Mouse (Mus musculus): ENCODE results near the gene Babam2. TPM values are rescaled to one million over a fixed set of nuclear protein-coding genes. Genes with fewer than 3 reads are reported as not detected.

Babam2 gene
- total RNA-seq, 1 experiment = 33.9 TPM

DNA sequence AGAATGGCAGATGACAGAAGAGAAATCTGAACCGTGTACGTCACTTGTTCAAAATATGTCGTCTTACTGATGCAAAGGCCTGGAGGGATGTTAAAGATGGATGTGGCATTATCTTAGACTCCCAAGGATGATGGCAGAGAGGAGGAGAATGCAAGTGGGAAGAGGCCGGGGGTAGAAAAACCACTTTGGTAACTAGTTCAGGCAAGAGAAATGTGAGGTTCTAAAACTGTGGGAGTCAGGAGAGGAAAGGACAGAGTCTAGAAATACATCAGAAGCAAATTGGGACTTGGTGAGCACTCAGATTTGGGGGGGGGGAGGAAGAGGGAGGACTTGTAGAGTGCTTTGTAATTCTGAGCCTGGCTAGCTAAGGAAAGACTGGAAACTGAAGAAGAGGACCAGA lies 340.1 kb downstream of the Babam2 start:
- Histone ChIP-seq H3K36me3 (ENCODE audit: control insufficient read depth, insufficient read depth, low read length, poor library complexity, severe bottlenecking) (no peaks in the 10 kb centered on the region), H3K27ac (ENCODE audit: insufficient read depth, low read depth, low read length, poor library complexity, severe bottlenecking) (no peak overlapping the region), H3K4me1 (ENCODE audit: control insufficient read depth in 2 of 2, insufficient read depth in 2 of 2, low read length in 2 of 2, poor library complexity in 1 of 2) (0 out of 4 replicates have a peak, but pooled peaks cover 0 to 3% of the 10 kb centered on the region in 2 experiments), H3K4me3 (ENCODE audit: insufficient read depth in 1 of 2, low read depth in 1 of 2, low read length in 2 of 2, poor library complexity in 1 of 2, severe bottlenecking in 1 of 2) (no peak overlapping the region), H3K9me3 (ENCODE audit: control insufficient read depth, insufficient read depth, low read depth, low read length) (no peaks in the 10 kb centered on the region), H3K9ac (ENCODE audit: insufficient read depth, low read depth, low read length, poor library complexity, severe bottlenecking) (no peak overlapping the region)
- TF ChIP-seq HCFC1 (IDR thresholded peaks at IDR 0.05; ENCODE audit: borderline replicate concordance, insufficient read depth, low read length) (no peak), CHD2 (IDR thresholded peaks at IDR 0.05; ENCODE audit: low read depth, low read length) (no peak), ZC3H11A (IDR thresholded peaks at IDR 0.05; ENCODE audit: borderline replicate concordance, low read depth, low read length) (no peak), ZNF384 (IDR thresholded peaks at IDR 0.05; ENCODE audit: low read depth, low read length) (no peak), MAFK (IDR thresholded peaks at IDR 0.05; ENCODE audit: insufficient read depth, low read depth, low read length) (no peak)
- in situ Hi-C loops (cut with MboI; ENCODE audit: low sequenced_read_pairs in 2 of 2, unreplicated experiment in 2 of 2) = no loop called here
- no peak for DNase-seq (ENCODE audit: low read depth, low spot score)

DNA sequence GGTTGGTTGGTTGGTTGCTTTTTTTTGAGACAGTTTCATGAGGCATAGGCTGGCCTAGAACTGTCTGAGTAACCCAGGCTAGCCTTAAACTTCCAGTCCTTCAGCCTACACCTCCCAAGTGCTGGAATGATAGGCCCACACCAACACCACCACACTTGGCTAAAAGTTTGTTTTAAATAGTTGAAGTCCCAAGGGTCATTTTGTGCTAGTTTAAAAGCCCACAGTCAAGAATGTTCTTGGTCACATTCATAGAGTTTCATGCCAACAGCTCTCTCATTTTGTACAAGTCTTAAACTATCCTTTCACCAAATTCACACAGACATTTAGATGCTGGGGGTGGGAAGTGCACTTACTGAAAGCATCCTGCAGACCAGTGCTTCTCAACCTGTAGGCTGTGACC lies 341.5 kb downstream of the Babam2 start:
- Histone ChIP-seq H3K36me3 (ENCODE audit: control insufficient read depth, insufficient read depth, low read length, poor library complexity, severe bottlenecking) (no peaks in the 10 kb centered on the region), H3K9ac (ENCODE audit: insufficient read depth, low read depth, low read length, poor library complexity, severe bottlenecking) (no peak overlapping the region), H3K4me3 (ENCODE audit: insufficient read depth in 1 of 2, low read depth in 1 of 2, low read length in 2 of 2, poor library complexity in 1 of 2, severe bottlenecking in 1 of 2) (no peak overlapping the region), H3K9me3 (ENCODE audit: control insufficient read depth, insufficient read depth, low read depth, low read length) (no peaks in the 10 kb centered on the region), H3K27ac (ENCODE audit: insufficient read depth, low read depth, low read length, poor library complexity, severe bottlenecking) (no peak overlapping the region), H3K4me1 (ENCODE audit: control insufficient read depth in 2 of 2, insufficient read depth in 2 of 2, low read length in 2 of 2, poor library complexity in 1 of 2) (peaks cover 3% of the 10 kb centered on the region in 2 experiments; a peak in 1 of 4 replicates)
- TF ChIP-seq ZNF384 (IDR thresholded peaks at IDR 0.05; ENCODE audit: low read depth, low read length) = no peak
- no peak for TF ChIP-seq CHD2 (IDR thresholded peaks at IDR 0.05; ENCODE audit: low read depth, low read length)
- no peak for TF ChIP-seq MAFK (IDR thresholded peaks at IDR 0.05; ENCODE audit: insufficient read depth, low read depth, low read length)
- no peak for TF ChIP-seq HCFC1 (IDR thresholded peaks at IDR 0.05; ENCODE audit: borderline replicate concordance, insufficient read depth, low read length)
- TF ChIP-seq ZC3H11A (IDR thresholded peaks at IDR 0.05; ENCODE audit: borderline replicate concordance, low read depth, low read length) = no peak
- DNase-seq (ENCODE audit: low read depth, low spot score) = no peak
- in situ Hi-C loops (cut with MboI; ENCODE audit: low sequenced_read_pairs in 2 of 2, unreplicated experiment in 2 of 2) = no loop called here

DNA sequence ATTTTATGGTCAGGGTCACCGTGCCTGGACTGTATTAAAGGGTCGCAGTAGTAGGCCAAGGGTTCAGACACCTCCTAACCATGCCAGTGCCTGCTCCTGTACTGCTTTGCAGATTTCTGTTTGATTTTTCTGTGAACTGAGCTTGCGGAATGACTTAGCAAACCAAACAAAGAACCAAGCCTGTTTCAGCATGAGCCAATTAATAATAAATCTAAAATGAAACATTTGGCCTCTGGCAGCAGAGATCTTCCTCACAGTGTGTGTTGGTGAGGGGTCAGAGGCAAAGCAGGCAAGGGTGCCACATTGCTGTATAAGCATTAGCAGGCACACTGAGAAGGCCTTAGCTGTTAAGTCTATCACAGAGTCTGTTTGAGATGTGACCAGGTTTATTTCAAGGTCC lies 342.0 kb downstream of the Babam2 start:
- TF ChIP-seq CHD2 (IDR thresholded peaks at IDR 0.05; ENCODE audit: low read depth, low read length) (no peak), MAFK (IDR thresholded peaks at IDR 0.05; ENCODE audit: insufficient read depth, low read depth, low read length) (no peak), ZC3H11A (IDR thresholded peaks at IDR 0.05; ENCODE audit: borderline replicate concordance, low read depth, low read length) (no peak), HCFC1 (IDR thresholded peaks at IDR 0.05; ENCODE audit: borderline replicate concordance, insufficient read depth, low read length) (no peak), ZNF384 (IDR thresholded peaks at IDR 0.05; ENCODE audit: low read depth, low read length) (no peak)
- H3K4me3 ChIP-seq (ENCODE audit: insufficient read depth in 1 of 2, low read depth in 1 of 2, low read length in 2 of 2, poor library complexity in 1 of 2, severe bottlenecking in 1 of 2) = no peak overlapping the region
- H3K4me1 ChIP-seq (ENCODE audit: control insufficient read depth in 2 of 2, insufficient read depth in 2 of 2, low read length in 2 of 2, poor library complexity in 1 of 2) = peaks cover 3 to 4% of the 10 kb centered on the region in 2 experiments; a peak in 1 of 4 replicates
- no peak for DNase-seq (ENCODE audit: low read depth, low spot score)
- no peaks in the 10 kb centered on the region for H3K9me3 ChIP-seq (ENCODE audit: control insufficient read depth, insufficient read depth, low read depth, low read length)
- H3K27ac ChIP-seq (ENCODE audit: insufficient read depth, low read depth, low read length, poor library complexity, severe bottlenecking) = no peak overlapping the region
- in situ Hi-C loops (cut with MboI; ENCODE audit: low sequenced_read_pairs in 2 of 2, unreplicated experiment in 2 of 2) = no loop called here
- H3K36me3 ChIP-seq (ENCODE audit: control insufficient read depth, insufficient read depth, low read length, poor library complexity, severe bottlenecking) = no peaks in the 10 kb centered on the region
- no peak overlapping the region for H3K9ac ChIP-seq (ENCODE audit: insufficient read depth, low read depth, low read length, poor library complexity, severe bottlenecking)

DNA sequence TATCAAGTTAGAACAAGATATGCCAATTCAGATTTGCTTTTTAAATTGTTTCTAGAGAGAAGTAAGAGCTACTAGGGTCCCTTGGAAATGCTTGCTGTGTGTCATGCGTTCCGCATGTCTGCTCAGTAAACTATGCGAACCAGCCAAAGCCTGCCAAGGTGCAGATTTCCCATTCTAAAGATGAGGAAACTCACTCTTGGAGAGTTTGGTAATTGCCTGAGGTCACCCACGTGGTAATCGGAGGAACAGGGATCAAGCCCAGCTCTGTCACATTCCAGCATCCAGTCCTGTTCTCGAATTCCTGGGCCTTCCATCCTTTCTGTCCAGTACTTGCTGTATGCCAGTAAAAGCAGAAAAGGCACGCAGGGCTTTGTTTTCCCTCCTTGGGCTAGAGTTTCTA lies 345.7 kb downstream of the Babam2 start:
- Histone ChIP-seq H3K4me3 (ENCODE audit: insufficient read depth in 1 of 2, low read depth in 1 of 2, low read length in 2 of 2, poor library complexity in 1 of 2, severe bottlenecking in 1 of 2) (no peak overlapping the region), H3K36me3 (ENCODE audit: control insufficient read depth, insufficient read depth, low read length, poor library complexity, severe bottlenecking) (no peaks in the 10 kb centered on the region), H3K4me1 (ENCODE audit: control insufficient read depth in 2 of 2, insufficient read depth in 2 of 2, low read length in 2 of 2, poor library complexity in 1 of 2) (peaks cover 0 to 6% of the 10 kb centered on the region in 2 experiments; a peak in 1 of 4 replicates), H3K9ac (ENCODE audit: insufficient read depth, low read depth, low read length, poor library complexity, severe bottlenecking) (no peak overlapping the region), H3K9me3 (ENCODE audit: control insufficient read depth, insufficient read depth, low read depth, low read length) (no peaks in the 10 kb centered on the region), H3K27ac (ENCODE audit: insufficient read depth, low read depth, low read length, poor library complexity, severe bottlenecking) (no peak overlapping the region)
- TF ChIP-seq MAFK (IDR thresholded peaks at IDR 0.05; ENCODE audit: insufficient read depth, low read depth, low read length) (no peak), HCFC1 (IDR thresholded peaks at IDR 0.05; ENCODE audit: borderline replicate concordance, insufficient read depth, low read length) (no peak), CHD2 (IDR thresholded peaks at IDR 0.05; ENCODE audit: low read depth, low read length) (no peak), ZC3H11A (IDR thresholded peaks at IDR 0.05; ENCODE audit: borderline replicate concordance, low read depth, low read length) (no peak), ZNF384 (IDR thresholded peaks at IDR 0.05; ENCODE audit: low read depth, low read length) (no peak)
- no peak for DNase-seq (ENCODE audit: low read depth, low spot score)
- in situ Hi-C loops (cut with MboI; ENCODE audit: low sequenced_read_pairs in 2 of 2, unreplicated experiment in 2 of 2) = no loop called here

DNA sequence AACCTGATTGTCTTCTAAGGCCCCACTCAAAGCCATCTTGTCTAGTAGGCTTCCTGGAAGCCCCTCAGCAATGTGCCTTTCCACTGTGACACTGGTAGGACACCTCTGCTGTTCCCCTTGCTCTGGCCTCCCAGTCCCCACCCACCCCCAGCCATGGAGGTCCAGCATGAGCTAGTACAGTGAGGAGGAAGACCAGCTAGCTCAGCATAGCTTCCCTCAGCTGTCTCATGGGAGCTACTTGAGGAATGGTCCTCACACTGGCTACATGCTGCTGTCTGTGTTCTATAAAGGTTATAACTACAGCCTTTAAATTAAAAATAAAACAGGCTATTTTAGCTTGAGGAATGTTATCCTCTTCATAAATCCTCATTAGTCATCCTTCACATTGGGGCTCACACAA lies 346.5 kb downstream of the Babam2 start:
- no peak overlapping the region for H3K9ac ChIP-seq (ENCODE audit: insufficient read depth, low read depth, low read length, poor library complexity, severe bottlenecking)
- peaks cover 0 to 6% of the 10 kb centered on the region in 2 experiments; a peak in 1 of 4 replicates for H3K4me1 ChIP-seq (ENCODE audit: control insufficient read depth in 2 of 2, insufficient read depth in 2 of 2, low read length in 2 of 2, poor library complexity in 1 of 2)
- in situ Hi-C loops (cut with MboI; ENCODE audit: low sequenced_read_pairs in 2 of 2, unreplicated experiment in 2 of 2) = no loop called here
- no peak overlapping the region for H3K4me3 ChIP-seq (ENCODE audit: insufficient read depth in 1 of 2, low read depth in 1 of 2, low read length in 2 of 2, poor library complexity in 1 of 2, severe bottlenecking in 1 of 2)
- no peak for DNase-seq (ENCODE audit: low read depth, low spot score)
- TF ChIP-seq ZNF384 (IDR thresholded peaks at IDR 0.05; ENCODE audit: low read depth, low read length) (no peak), MAFK (IDR thresholded peaks at IDR 0.05; ENCODE audit: insufficient read depth, low read depth, low read length) (no peak), ZC3H11A (IDR thresholded peaks at IDR 0.05; ENCODE audit: borderline replicate concordance, low read depth, low read length) (no peak), HCFC1 (IDR thresholded peaks at IDR 0.05; ENCODE audit: borderline replicate concordance, insufficient read depth, low read length) (no peak), CHD2 (IDR thresholded peaks at IDR 0.05; ENCODE audit: low read depth, low read length) (no peak)
- H3K9me3 ChIP-seq (ENCODE audit: control insufficient read depth, insufficient read depth, low read depth, low read length) = no peaks in the 10 kb centered on the region
- no peaks in the 10 kb centered on the region for H3K36me3 ChIP-seq (ENCODE audit: control insufficient read depth, insufficient read depth, low read length, poor library complexity, severe bottlenecking)
- no peak overlapping the region for H3K27ac ChIP-seq (ENCODE audit: insufficient read depth, low read depth, low read length, poor library complexity, severe bottlenecking)

Data from ES-E14 (cell line).